Mouse (Mus musculus) CD4-positive helper T cell, adult 2 months (primary cell): ENCODE measurements around the gene Hoxa7.

ENCODE experiments used
- DNase-seq: peaks from one replicate; pipeline ENCODE4 v3.0.0-alpha.2; 2012; ENCODE audit warnings: low read depth, missing footprints, low spot score

Gene Hoxa7

DNA sequence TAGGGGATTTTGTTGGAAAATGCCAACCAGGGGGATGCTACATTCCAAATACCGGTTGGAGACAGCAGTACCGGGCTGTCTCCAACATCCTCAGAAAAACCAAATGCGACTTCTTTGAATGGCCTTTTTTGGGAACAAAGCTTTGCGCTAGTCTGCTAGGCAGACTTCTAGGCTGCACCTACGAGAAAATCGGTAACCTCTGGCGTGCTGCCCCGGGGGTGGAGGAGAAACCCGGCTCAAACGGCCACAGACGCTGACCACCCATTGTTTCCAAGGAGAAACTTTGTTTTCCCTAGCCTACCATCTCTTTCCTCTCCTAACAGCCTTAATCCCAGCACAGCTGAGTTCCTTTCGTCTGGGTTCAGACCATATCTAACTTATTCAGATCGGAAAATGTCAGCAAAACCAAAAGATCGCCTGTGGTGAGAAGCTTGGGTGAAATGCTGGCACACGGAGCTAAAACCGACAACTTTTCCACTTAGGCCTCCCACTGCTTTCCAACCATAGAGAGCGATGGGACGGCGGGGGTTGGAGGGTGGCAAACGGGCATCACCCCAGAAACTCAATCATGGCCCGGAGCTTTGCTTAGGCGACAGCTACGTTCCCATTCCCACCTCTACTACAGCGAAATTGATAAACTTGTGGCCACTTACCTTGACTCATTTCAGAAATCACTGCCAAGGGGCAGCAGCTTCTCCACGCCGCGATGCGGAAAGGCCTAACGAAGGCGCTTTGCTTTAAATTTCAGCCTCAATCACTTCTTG, 18.2 kb upstream of the Hoxa7 start:
- no peak for DNase-seq

DNA sequence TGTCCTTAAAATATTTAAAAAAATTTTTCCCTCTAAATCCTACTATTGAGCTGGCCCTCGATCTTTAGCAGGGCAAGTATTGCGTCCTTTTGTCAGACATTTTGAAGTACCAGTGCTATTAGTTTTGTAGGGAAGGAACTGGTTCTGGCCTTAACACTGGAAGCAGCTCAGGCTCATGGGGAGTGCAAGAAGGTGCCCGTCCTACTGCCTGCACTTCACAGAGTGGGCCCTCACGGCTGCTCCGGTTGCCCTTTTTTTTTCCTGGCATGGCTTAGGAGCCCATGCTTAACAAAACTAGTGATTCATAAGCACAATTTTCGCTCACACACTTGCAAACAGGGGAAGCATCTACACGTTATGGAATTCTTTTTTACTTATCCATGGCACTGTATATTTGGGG, 17.3 kb upstream of the Hoxa7 start:
- DNase-seq: no peak

DNA sequence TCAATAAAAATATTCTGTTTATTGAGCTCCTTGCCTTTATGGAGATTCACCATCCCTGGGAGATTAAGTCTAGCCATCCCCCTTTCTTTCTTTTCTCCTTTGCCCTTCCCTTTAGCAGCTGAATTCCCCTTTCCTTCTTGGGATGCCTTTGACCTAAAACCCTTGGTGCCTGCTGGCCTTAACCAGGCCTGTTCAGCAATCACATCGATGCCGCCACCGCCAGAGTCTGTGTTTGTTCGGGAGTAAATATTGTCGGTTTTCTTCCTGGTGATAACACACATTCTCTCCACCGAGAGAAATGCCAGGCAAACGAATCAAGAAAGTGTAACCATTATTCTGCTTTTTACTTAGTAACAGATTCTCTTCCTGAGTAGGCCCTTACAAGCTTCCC, 16.5 kb upstream of the Hoxa7 start:
- DNase-seq: no peak

DNA sequence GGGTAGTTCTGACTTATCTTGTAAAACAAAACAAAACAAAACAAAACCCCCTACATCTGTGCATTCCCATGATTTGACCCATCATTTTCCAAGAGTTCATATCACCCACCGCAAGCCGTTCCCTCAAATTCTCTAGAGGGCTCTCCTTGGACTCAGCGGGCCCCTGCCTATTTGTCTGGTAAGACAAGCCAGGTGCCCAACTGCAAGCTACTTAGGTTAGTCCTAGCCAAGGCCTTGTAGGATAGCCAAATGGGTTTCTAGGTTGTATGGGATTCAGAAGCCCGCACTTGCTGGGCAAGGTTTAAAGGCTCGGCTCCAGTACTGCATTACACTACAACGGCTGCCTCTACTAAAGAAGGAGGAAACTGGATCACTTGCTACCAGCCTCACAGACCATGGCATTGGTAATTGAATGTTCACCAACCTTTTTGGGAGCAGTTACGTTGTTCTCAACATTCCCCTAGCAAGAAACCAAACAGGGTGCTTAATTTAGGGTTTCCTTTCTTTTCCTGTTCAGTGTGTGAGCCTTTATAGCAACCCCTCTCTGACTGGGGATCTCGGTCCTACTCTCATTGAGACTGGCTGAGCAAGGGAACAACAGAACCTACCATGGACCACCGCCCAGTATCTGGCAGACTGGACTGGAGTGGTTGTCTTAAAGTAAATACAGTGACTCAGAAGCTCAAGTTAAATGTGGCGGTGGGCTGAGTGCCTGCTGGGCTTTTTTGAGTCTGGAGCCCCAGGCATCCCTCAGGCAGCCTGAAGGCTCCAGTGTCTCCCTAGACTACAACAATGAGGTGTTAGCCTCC, 15.9 kb upstream of the Hoxa7 start:
- no peak for DNase-seq

DNA sequence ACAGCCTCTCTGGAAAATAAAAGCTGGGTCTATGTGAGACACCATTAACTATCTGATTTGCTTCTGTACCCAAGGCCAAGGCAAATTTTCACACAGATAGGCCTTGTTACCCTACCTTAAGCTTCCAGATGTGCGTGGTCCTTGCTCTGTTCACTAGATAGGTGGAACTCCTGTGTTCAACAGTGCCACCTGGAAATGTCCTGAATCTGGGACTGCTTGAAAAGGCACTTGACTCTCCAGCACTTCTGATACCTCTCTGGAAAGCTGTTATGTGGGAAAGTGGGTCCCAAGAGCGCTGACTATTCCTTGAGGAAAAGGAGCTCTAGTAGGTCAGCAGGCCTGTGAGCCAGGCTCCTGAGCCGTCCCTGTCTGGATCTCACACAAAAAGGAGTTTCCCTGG, 15.2 kb upstream of the Hoxa7 start:
- DNase-seq: no peak

DNA sequence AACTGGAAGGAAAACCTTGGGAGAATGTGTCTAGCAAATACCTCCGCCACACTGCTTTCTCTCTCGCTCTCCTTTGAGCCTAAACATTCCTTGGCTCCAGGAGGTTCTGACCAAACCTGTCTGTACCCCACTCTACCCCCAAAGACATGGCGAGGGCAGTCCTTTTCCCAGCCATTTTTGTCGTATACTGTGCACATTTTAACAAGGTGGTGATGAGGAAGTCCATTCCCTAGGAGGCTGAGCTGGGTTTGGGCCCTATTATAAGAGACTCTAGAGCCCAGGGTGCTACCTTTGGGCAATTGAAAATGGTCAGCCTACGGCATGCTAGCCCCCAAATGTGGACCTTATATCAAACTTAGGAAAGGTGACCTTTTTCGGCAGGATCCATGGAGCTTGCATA, 14.2 kb upstream of the Hoxa7 start:
- DNase-seq: no peak

DNA sequence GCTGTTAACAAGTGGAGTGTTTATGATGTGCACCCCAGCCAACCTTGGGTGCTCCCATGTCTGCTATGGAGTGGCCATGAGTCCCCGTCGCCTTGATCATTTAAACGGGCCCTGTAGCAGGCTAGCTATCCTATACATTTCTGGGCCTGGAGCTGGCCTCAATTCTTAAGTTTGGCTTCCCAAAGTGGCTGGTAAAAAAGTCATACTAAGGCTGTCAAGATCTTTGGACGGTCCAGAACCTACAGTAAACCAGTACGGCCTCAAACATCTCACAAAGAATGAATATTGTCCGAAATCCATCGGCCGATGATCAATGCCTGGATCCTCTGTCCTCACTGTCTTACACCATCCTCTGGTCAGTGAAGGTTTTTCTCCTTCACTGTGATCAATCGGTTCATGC, 13.6 kb upstream of the Hoxa7 start:
- DNase-seq: no peak

DNA sequence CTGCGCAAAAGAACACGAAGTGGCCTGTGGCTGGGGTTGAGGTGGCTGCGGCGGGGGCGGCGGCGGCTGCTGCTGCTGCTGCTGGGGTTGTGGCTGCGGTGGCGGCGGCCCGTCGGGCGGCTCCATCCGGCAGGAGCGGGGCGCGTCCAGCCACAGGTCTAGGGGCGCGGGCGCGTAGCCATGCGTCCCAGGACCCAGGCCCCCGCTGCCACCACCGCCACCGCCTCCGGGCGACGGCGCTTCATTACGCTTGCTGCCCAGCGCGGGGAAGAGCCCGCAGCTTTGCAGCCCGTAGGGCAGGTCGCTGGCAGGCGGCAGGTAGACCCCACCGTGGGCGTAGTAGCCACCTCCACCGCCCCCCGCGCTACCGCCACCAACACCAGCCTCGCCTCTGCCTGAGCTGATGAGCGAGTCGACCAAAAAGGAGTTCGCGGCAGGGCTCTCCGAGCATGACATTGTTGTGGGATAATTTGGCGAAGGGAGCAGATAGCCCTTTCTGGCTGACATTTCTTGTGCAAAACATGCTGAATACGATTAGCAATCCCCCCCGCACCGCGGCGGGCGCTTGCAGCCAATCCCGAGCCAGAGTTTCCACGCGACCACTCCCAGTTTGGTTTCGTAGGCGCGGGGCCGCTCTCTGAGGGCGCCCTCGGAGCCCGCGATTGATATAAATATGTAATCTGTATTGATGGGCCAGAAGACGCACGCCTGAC, 12.9 kb upstream of the Hoxa7 start:
- DNase-seq: no peak

DNA sequence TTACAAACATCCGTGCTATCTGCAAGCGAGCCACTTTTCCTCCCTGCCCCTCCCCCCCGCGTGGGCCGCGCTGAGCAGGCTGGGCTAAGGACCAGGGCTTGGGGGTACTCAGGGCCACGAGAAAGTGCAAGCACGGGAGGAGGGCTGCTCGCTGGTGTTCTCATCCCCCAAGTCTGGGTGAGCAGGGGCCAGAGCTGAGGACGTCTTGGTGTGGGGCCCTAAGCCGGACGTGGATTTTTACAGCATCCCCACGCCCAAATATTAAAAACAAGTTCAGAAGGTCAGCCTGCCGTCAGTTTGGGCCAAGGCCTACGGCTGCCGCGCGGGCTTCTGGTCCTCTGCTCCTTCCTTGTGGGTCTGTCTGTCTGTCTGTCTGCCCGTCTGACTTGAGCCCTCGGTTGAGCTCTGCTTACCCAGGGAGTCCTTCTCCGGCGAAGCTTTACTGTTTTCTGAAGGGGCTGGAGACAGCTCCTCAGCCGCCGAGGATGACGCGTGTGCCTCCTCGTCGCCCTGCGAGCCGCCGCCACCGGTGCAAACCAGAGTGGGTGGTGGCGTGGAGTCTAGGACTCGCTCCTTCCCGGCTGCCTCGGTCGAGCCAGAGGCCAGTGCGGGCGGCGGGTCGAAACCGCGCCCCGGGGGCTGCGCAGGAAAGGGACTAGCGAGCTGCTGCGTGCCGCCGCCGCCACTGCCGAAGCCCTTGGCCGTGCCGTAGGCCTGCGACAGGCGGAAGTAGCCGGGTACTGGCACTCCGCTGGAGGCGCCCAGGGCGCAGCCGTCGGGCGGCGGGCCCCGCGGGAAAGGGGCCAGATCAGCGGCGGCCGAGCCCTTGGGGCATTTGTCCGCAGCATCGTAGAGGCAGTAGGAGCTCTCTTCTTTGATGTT, 12.1 kb upstream of the Hoxa7 start:
- no peak for DNase-seq

DNA sequence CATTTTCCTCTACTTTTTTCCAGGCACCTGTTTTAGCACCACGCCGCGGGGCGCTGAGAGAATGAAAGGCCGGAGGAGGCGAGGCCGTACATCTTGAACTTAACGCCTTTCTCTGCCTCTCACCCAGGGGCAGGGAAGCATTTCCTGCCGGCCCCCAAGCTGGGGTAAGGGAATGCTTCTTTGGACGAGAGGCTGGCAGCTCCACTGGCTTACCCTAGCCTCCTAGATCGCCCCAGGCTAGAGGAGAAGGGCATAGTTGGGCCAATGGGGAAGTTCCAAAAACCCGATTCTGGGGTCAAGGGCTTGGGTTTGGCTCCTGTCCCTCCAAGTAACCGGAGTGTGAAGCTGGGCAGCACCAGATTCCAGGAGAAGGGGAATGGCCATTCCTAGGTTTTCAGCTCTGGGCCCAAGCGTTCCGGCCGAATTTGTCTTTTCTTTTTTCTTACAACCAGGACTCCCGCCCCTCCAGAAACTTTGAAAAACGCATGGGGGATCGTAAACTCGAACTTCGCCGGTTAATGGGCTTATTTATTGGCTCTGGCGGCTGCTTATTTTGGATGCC, 11.4 kb upstream of the Hoxa7 start:
- DNase-seq: no peak

DNA sequence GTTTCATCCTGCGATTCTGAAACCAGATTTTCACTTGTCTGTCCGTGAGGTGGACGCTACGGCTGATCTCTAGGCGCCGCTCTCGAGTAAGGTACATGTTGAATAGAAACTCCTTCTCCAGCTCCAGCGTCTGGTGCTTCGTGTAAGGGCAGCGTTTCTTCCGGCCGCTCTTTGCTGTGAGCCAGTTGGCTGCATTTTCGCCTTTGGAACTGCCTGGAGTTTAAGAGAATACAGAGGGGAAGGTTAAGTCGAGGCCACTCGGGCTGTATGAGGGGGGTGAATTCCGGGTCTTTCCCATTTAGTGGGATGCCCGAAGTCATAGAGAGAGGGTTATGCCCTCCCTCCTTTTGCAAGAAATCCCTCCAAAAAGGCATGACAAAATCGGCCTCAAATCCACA, 10.9 kb upstream of the Hoxa7 start:
- no peak for DNase-seq

DNA sequence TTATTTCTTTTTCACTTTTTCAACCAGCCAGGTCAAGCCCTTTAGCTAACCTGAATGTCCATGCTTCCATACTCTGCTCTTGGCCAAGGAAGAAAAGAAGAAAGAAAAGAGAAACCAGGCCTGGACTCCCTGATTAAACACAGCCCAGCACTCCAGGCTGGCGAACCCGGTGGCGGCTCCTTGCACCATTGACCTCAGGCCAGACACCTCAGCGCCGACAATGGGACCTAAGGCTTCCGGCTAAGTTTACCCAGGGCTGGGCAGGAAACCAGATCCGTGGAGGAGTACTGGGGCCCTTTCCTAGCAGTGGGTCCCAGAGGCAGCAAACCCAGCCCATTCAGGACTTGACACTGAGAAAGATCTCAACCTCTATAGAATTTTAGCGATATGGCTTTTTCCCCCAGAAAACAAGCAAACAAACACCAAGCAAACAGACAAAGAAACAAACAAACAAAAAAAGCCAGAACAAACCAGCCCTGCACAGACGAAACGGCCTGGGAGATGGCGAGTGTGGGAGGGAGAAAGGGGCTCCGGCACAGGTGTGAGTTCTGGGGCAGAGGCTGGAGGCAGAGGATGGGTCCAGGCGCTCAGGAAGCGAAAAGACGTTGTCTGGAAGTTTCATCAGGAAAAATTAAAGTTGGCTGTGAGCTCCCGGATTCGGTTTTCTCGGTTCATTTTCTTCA, 10.4 kb upstream of the Hoxa7 start:
- no peak for DNase-seq

DNA sequence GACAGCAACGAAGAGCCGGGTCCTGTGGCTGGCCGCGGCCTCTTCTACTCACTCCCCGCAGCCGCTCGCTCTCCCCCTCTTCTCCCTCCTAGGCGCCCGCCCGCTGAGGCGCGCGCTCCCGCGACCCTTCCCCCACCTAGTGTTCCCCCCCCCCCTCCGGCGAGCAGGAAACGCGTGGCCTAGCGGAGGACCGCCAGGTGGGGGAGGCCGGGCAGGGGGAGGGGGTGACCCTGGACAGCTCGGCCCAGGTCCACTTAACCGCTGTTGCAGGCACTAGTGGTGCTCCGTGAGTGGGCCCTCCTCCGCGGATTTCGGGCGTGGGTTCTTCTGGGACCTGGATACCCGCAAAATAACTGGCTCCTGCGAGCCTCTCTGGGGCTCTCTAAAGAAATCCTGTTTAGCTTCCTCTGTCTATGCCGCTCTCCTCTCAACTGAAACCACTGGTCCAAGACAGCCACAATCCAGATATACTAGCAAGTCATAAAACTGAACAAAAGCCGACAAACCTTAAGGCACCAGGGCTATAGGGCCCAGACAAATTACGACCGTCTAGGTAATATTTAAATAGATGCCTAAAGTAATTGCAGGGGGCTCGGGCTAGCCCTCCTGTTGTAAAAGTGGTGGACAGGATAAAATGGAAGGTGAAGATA, 9.0 kb upstream of the Hoxa7 start, which contains the start of gene Hoxa9:
Gene Hoxa9 (minus strand): TSS at position 574 of the 650 bp plus-strand sequence.
- no peak for DNase-seq

DNA sequence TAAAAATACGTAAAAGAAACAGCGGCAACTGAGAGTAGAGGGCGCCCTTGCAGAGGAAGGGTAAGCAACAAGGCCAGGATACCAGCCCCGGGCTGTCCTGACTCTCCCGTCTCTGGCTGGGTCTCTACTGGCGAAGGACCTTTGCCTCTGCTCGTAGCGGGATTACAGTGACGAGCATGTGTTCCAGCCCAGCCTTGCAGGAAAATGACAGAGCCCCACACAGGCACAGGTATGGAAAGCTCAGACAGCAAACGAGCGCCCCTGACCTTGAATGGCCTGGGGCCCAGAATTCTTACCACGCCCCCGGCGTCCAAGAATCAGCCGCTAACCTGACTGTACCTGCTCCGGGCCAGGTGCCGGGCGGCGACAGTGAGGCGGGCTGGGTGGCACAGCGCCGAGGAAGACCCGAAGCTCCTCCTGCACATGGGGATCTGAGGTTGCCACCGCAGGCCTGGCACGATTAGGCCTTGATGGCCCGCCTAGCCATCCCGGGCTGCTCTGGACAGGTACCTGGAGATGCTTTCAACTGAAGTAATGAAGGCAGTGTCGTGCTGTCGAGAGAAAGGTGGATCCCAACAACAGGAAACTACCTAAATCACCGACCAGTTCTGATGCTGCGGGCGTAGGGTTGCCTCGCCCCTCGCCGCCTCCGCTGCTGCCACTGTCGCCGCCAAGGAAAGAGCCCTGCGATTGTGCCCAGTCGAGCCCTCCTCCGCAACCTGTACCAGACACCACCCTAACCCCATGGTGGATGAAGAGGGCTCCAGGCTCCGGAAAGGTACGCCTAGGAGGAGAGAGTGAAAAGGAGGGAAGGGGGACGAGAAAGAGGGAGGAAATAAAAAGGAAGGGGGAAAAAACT, 8.1 kb upstream of the Hoxa7 start:
- peak; percentile 26 for DNase-seq

DNA sequence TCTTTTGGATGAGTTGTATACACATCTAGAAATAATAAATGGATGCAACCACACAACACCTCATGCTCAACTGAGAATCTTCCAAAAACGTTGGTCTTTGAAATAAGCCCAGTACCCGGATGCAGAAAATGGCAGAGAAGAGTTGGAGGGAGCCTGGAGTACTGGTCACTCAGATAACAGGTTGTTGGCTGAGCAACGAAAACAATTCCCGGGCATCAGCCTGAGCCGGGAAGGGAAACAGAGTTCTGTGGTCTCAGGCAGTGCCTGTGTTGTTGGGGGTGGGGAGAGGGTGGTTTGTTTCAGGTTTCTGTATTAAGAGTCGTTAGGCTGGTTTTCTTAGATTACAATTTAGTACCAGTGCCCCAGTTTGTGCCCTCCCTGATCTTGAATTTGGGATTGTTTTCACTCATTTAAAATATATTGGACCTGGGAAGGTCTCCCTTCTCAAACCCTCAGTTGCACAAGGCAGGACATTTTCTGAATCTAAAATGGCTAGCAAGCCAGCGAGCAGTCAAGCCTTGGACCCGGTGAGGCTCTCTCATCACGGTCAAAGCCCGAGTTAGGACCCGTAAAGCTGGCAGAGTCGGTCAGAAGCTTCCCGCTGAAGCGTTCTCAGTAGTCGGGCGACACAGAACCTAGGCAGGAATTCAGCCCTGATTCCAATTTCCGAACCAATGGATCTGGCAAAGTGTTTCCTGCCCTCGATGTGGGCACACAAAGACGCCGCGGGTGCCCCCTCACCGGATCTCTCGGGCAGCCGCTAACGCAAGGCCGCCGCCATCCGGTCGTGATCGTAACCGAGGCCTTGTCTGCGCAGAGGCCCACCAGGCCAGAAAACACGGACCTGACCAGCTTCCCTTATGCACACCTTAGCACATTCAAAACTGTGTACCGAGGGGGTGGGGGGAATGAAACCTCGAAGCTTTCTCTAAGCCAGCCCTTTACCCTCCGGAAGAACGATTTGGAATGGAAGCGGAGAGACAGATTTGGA, 7.1 kb upstream of the Hoxa7 start:
- no peak for DNase-seq

DNA sequence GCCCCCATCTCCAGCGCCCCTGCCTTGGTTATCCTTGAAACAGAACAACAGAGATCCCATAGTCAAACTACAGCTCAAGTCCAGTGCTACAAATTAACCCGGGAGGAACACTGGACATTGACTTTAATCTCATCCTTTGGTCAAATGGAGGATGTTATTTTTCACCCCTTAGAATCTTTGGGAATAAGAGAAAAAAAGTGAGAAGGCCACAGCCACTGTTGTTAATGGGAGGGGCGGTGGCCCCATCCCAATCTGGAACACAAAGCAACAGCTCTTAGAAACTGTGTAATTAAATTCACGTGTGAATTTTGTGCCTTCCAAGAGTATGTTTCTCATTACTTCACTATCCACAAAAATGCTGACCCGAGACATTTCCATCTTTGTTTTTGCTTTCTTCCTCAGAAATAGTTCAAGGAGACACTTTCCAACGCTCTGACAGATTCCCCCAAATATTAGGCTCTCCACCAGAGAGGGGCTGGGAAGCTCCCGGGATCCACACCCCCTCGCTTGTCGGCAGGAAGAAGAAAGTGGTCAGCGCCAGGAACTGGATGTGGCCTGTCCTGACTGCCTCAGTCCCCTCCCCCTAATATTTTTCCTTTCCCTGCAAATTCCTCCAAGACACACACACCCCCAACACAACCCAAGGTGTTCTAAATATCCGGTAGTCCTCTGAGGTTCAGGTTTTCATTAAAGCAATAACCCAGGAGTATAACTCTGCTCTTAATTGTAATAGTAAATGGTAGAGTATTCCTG, 6.0 kb upstream of the Hoxa7 start:
- no peak for DNase-seq
